Mouse (Mus musculus) limb, embryonic 10.5 days (tissue): Measurements from ENCODE around the gene Ppp1r9a. TPM values are rescaled to one million over a fixed set of nuclear protein-coding genes. Genes with fewer than 3 reads are reported as not detected.
A peak's percentile ranks its signal among the peaks of the same experiment; 100 is the strongest.

ENCODE experiments used
- DNase-seq: peaks from one replicate; pipeline ENCODE4 v3.0.0-alpha.2; 2017; ENCODE audit warnings: low spot score
- H3K27ac ChIP-seq: fragments of 300-500 bp; sonication (generic); 2 replicates; pipeline ENCODE4 v1.5.1; 2016; ENCODE audit warnings: mild to moderate bottlenecking
- H3K27me3 ChIP-seq: fragments of 300-500 bp; sonication (generic); 2 replicates; pipeline ENCODE4 v1.6.1; 2016; ENCODE audit warnings: low read depth, mild to moderate bottlenecking; ENCODE audit not compliant: poor library complexity, severe bottlenecking
- H3K36me3 ChIP-seq: fragments of 300-500 bp; sonication (generic); 2 replicates; pipeline ENCODE4 v1.6.1; 2016; ENCODE audit warnings: mild to moderate bottlenecking, moderate library complexity
- H3K4me1 ChIP-seq: fragments of 300-500 bp; sonication (generic); 2 replicates; pipeline ENCODE4 v1.6.1; 2016
- H3K4me3 ChIP-seq: fragments of 300-500 bp; sonication (generic); 2 replicates; pipeline ENCODE4 v1.5.1; 2016; ENCODE audit warnings: mild to moderate bottlenecking, moderate library complexity
- H3K9me3 ChIP-seq: fragments of 300-500 bp; sonication (generic); replicated peaks from 2 replicates; pipeline ENCODE4 v1.6.1; 2016; ENCODE audit warnings: mild to moderate bottlenecking
- WGBS: fragments of 180-500 bp; shearing (Covaris S2); methylation state at CpG from one replicate; pipeline ENCODE4 v1.1.7; 2016; 5-methylcytosine and 5-hydroxymethylcytosine counted together
- polyA plus RNA-seq: library from polyadenylated mRNA; unstranded; fragments of >200 nt; fragmentation: Nextera tagmentation; extraction: Ambion mirVana; gene quantifications from 2 replicates; pipeline ENCODE4 v1.2.1, GENCODE M21; 2016

Ppp1r9a gene
- polyA plus RNA-seq, 1 experiment from 2014 or later = 28.5 TPM

- H3K4me3 ChIP-seq = no peak overlapping the region
- no peak for DNase-seq
- H3K27ac ChIP-seq = no peak overlapping the region
- peaks cover 51% of the 10 kb centered on the region for H3K36me3 ChIP-seq
- peaks cover 15% of the 10 kb centered on the region for H3K4me1 ChIP-seq
- no peaks in the 10 kb centered on the region for H3K9me3 ChIP-seq
- no peaks in the 10 kb centered on the region for H3K27me3 ChIP-seq
- WGBS = 87% methylated on average over 9 of the region's 9 CpGs
These were observed 236.9 kb downstream of the Ppp1r9a start for GRCm38 (mm10) chr6:5139666-5140065.

GRCm38 (mm10) chr6:5147488-5148142 lies 244.9 kb downstream of the Ppp1r9a start:
- Histone ChIP-seq H3K27ac (no peak overlapping the region), H3K9me3 (no peaks in the 10 kb centered on the region), H3K36me3 (peaks cover 13% of the 10 kb centered on the region), H3K4me3 (no peak overlapping the region), H3K27me3 (no peaks in the 10 kb centered on the region), H3K4me1 (peaks cover 11% of the 10 kb centered on the region)
- no peak for DNase-seq
- 74% methylated on average over 13 of the region's 13 CpGs for WGBS

DNA sequence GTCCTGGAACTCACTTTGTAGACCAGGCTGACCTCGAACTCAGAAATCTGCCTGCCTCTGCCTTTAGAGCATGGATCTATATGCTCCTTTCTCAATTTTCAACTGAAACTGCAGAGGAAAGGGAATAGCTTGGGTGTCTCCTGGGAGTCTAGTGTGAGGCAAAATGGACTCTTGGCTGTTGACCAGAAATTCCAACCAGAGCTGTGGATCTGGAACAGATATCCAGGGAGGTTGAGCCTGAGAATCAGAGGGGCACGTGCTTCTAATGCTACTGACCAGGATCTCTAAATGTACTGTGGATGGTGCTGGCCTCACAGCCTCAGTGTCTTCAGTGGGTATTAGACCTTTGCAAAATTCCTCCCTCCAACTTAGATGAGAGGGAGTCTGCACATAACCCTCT lies 247.2 kb downstream of the Ppp1r9a start:
- DNase-seq = no peak
- peaks cover 11% of the 10 kb centered on the region for H3K4me1 ChIP-seq
- H3K4me3 ChIP-seq = no peak overlapping the region
- peaks cover 11% of the 10 kb centered on the region for H3K36me3 ChIP-seq
- no peak overlapping the region for H3K27ac ChIP-seq
- no peaks in the 10 kb centered on the region for H3K9me3 ChIP-seq
- 84% methylated on average over 2 of the region's 2 CpGs for WGBS
- no peaks in the 10 kb centered on the region for H3K27me3 ChIP-seq

- H3K4me3 ChIP-seq = no peak overlapping the region
- 93% methylated on average over 4 of the region's 4 CpGs for WGBS
- DNase-seq = no peak
- H3K9me3 ChIP-seq = no peaks in the 10 kb centered on the region
- H3K36me3 ChIP-seq = peaks cover 16% of the 10 kb centered on the region
- no peak overlapping the region for H3K27ac ChIP-seq
- peaks cover 11% of the 10 kb centered on the region for H3K4me1 ChIP-seq
- H3K27me3 ChIP-seq = no peaks in the 10 kb centered on the region
These were observed 248.5 kb downstream of the Ppp1r9a start for GRCm38 (mm10) chr6:5151171-5151570.

DNA sequence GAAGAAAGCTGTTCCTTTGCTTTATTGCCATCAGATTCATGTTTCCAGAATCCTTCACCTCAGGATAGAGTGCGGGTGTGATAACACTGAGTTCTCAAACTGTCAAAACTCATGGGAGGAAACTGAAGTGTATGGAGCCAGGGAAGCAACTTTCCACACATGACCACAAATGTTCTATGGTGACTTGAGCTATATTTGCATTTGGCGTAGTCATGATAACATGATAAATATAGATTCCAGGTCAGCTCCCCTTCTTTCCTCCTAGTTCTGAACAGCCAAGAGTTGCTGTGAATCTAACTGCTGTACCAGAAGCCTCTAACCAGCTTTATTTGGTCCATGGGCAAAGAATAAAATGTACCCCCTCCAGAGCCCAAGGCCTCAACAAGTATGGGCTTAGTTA lies 249.5 kb downstream of the Ppp1r9a start:
- DNase-seq = no peak
- WGBS = 81% methylated on average over 2 of the region's 2 CpGs
- Histone ChIP-seq H3K36me3 (peaks cover 20% of the 10 kb centered on the region), H3K9me3 (no peaks in the 10 kb centered on the region), H3K4me3 (no peak overlapping the region), H3K4me1 (peaks cover 11% of the 10 kb centered on the region), H3K27ac (no peak overlapping the region), H3K27me3 (no peaks in the 10 kb centered on the region)

GRCm38 (mm10) chr6:5154786-5155185 lies 252.1 kb downstream of the Ppp1r9a start:
- Histone ChIP-seq H3K9me3 (no peaks in the 10 kb centered on the region), H3K36me3 (peaks cover 39% of the 10 kb centered on the region)
- WGBS = 86% methylated on average over 6 of the region's 6 CpGs

DNA sequence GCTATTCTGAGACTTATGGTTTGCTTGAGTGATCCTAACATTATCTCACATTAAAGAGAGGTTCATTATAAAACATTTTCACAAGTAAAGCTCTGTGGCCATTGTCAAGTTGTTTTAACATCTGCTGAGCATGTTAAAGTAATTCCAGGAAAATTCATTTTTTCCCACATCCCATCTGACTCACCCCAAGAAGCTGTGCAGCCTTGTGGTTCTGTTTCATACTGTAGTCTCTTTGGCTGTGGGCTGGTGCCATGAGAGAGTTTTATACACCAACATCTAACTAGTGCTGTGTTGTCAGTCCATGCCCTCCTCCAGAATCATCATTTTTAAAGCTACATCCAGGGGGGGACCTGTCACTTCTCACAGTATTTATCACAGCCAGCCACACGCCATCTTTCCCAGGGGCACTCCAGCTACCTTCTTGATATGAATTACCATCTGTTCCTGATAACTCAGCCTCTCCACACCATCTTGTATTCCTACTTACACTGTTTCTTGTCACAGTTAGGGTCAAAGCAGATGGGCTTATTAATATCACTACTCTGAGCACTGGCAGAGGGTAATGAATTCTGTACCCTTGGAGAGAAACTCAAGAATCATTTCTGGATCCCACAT lies 252.7 kb downstream of the Ppp1r9a start:
- DNase-seq = no peak
- H3K4me3 ChIP-seq = no peak overlapping the region
- peaks cover 43% of the 10 kb centered on the region for H3K36me3 ChIP-seq
- H3K27ac ChIP-seq = no peak overlapping the region
- 63% methylated on average over 1 of the region's 1 CpGs for WGBS
- H3K9me3 ChIP-seq = no peaks in the 10 kb centered on the region
- H3K27me3 ChIP-seq = no peaks in the 10 kb centered on the region
- no peaks in the 10 kb centered on the region for H3K4me1 ChIP-seq

More at GRCm38 (mm10) chr6:5154786-5155185, 252.1 kb downstream of the Ppp1r9a start:
- Histone ChIP-seq H3K27ac (no peak overlapping the region), H3K4me3 (no peak overlapping the region), H3K27me3 (no peaks in the 10 kb centered on the region), H3K4me1 (no peaks in the 10 kb centered on the region)
- no peak for DNase-seq

DNA sequence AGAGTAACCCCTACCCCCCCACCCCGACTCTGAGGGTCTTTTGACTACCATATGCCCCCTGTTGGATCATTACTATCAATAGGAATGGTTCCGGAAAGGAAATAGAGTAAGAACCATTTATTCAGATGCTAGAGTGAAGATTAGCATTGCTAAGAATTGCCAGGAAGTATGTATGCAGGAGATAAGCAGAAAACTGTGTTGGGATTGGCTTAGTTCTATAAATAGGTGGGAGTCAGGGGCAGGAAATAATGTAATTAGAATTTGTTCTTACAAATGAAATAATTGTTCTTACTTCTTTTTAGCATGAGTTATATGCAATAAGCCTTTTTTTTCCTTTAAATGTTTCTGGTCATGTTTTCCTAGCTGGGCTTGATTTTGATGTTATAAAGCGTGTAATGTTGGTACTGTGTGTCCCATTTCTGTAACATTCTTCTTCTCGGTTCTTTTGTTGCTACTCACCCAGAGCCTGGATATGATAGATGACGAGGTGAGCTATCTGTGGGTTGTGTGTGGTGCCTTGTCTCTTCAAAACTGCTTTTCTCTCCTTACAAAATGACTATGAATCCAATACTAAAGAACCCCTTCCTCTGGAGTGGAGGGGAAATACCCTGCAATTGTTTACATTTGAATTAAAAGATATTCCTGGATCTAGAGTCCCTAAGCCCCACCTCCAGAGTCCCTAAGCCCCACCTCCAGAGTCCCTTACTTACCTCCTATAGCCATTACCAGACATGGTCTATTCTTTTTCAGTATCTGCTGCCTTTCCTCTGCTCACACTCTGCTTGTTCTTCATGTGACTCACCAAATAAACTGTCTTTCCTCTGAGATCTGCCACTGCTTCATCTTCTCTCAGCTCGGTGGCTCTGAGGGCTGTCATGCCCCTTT lies 254.1 kb downstream of the Ppp1r9a start:
- Histone ChIP-seq H3K36me3 (peaks cover 48% of the 10 kb centered on the region), H3K4me1 (no peaks in the 10 kb centered on the region), H3K4me3 (no peak overlapping the region), H3K9me3 (no peaks in the 10 kb centered on the region), H3K27me3 (no peaks in the 10 kb centered on the region), H3K27ac (no peak overlapping the region)
- 86% methylated on average over 6 of the region's 6 CpGs for WGBS
- DNase-seq = no peak

DNA sequence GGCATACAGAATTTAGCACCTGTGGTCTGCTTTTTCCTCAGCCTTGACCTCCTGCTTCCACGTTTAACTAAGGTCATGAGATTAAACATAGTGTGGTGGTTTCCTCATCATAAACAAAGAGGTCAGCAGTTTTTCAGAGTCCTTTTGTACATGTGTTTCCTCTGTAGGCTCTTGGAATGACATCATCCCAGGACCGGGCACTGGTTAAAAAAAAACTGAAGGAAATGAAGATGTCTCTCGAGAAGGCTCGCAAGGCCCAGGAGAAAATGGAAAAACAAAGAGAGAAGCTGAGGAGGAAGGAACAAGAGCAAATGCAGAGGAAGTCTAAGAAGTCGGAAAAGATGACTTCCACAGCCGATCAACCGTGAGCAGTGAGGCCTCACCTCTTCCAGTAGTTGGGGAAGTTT lies 256.7 kb downstream of the Ppp1r9a start:
- Histone ChIP-seq H3K36me3 (peaks cover 40% of the 10 kb centered on the region), H3K27me3 (no peaks in the 10 kb centered on the region), H3K4me1 (peaks cover 3% of the 10 kb centered on the region; the same call in 1 of the 2 replicates), H3K27ac (no peak overlapping the region), H3K9me3 (no peaks in the 10 kb centered on the region), H3K4me3 (no peak overlapping the region)
- 85% methylated on average over 7 of the region's 7 CpGs for WGBS
- no peak for DNase-seq

- Histone ChIP-seq H3K9me3 (no peaks in the 10 kb centered on the region), H3K27ac (no peak overlapping the region; the same call in 1 of the 2 replicates), H3K27me3 (no peaks in the 10 kb centered on the region), H3K36me3 (peaks cover 28% of the 10 kb centered on the region), H3K4me3 (no peak overlapping the region), H3K4me1 (peaks cover 19% of the 10 kb centered on the region)
- 89% methylated on average over 6 of the region's 6 CpGs for WGBS
- DNase-seq = no peak
These were observed 259.3 kb downstream of the Ppp1r9a start for GRCm38 (mm10) chr6:5162052-5162451.

GRCm38 (mm10) chr6:5163507-5164144 lies 260.9 kb downstream of the Ppp1r9a start:
- peaks cover 20% of the 10 kb centered on the region for H3K36me3 ChIP-seq
- peak overlapping the region; percentile 58 for H3K27ac ChIP-seq
- 95% methylated on average over 14 of the region's 14 CpGs for WGBS
- H3K9me3 ChIP-seq = no peaks in the 10 kb centered on the region
- H3K4me1 ChIP-seq = peaks cover 19% of the 10 kb centered on the region
- no peak overlapping the region for H3K4me3 ChIP-seq
- no peak for DNase-seq
- H3K27me3 ChIP-seq = no peaks in the 10 kb centered on the region

DNA sequence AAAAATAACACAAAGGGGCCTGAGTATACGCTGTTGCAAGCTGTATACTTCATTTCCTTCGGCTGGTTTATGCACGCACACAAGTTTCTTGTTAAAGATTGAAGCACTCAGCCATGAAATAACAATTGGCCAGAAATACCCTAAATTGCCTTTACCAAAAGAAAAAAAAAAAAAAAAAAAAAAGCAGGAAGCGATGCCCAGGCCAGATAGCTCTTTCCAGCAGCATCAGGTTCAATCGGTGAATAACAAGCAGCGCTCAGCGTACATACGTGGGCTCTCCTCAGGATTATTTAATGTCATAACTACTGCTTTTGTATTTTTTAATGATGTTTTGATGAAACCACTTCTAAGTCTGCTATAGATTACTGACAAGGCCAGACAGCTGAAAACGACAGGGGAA lies 262.1 kb downstream of the Ppp1r9a start:
- Histone ChIP-seq H3K9me3 (no peaks in the 10 kb centered on the region), H3K36me3 (peaks cover 8% of the 10 kb centered on the region), H3K27me3 (no peaks in the 10 kb centered on the region), H3K4me3 (no peak overlapping the region), H3K4me1 (peaks cover 19% of the 10 kb centered on the region), H3K27ac (0 out of 2 replicates have a peak overlapping the region, but pooled peaks have one; percentile 16)
- DNase-seq = no peak
- WGBS = 85% methylated on average over 9 of the region's 9 CpGs
